Mouse (Mus musculus): Measurements from ENCODE around the gene Jagn1.

Gene Jagn1

GRCm38 (mm10) chr6:113434691-113435090, 7.7 kb upstream of the Jagn1 start:
- no peak for DNase-seq (ENCODE audit: low spot score)

DNA sequence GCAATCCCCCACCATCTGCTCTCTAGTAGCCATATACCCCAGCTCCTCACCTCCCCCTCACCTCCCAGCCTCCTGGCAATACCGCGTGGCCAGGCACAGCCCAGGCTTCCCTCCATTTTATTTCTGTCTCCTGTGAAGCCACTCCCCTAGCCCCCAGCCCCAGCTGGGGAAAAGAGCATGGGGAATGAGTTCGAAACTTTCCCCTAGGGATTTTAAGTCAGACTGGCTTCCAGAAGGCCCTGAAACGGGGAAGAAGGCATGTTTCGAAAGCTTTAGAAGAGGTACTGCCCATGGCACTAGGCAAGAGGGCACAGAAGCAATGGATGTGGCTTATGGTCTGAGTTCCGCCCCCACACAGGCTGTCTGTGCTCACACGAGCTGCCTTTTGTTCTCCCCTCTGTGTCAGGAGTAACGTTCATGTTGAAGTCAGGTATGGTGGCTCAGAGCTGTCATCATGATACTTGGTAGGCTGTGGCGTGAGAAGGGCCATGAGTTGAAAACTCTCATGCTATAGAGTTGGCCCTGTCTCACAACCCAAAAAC, 6.6 kb upstream of the Jagn1 start, which contains the start of gene Cidec:
Cidec (minus strand) TSS at position 97 of the 542 bp plus-strand sequence.
- DNase-seq (ENCODE audit: low spot score): no peak

DNA sequence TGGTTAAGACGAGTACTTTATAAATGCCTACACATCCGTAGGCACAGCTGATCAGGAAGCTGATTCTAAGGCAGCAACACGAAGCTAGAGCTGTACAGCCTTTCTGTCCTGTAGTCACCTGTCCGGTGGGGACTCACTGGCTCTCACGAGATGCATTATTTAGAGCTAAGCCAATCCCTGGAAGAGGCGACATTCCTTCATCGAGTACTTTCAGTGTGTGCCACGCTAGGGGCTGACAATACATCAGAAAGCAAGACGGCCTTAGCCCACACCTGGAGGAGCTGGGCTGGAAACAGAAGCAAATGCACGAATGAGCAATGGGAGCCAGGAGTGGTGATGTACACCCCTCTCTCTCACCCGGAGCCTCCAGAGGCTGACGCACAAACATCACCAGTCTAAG, 5.2 kb upstream of the Jagn1 start:
- DNase-seq (ENCODE audit: low spot score): no peak

DNA sequence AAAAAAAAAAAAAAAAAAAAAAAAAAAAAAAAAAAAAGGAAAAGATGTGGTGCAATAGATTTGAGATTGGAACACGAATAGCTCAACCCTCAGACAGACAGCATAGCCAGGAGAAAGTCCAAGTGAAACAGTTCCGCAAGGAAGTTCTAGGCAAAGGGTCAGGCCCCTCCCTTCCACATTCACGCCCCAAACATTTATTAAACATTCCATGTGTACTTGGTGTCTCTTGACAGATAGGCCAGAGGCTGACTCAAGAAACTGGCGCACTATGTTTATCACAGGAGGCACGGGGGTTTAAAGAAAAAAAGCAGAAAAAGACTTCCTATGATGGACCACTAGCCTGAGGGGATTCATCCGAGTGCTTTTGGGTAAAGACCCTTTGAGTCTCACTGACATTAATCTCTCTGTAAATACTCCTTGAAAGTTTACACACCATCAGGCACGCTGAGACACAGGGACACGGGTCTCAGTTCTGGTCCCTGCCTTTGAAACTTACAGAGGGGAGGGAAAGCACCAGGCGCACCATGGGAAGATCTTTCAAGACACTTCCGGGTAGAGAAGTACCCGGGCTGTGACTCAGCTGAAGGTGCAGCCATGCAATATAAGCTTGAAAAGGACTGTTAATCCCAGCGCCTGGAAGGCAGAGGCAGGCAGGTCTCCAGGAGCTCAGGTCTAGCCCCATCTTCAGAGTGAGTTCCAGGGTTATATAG, 3.5 kb upstream of the Jagn1 start:
- DNase-seq (ENCODE audit: low spot score): no peak

DNA sequence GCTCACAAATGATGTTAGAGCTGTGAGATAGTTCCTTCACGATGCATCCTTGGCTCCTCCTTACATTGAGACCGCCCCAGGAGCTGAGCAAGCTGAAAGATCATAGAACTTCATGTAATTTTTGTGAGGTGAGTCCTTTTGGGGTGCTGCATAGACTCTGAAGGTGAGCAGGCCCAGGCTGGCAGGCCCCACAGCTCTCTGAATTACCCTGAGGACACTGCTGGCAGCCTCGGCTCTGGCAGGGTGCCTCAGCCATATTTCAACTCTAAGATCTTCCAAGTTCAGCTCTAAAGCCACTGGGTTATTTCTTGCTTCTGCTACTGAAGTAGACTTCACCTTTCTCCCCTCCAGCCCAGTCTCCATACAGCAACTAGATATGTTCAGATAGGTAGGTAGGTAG, 1.7 kb upstream of the Jagn1 start:
- DNase-seq (ENCODE audit: low spot score): no peak

DNA sequence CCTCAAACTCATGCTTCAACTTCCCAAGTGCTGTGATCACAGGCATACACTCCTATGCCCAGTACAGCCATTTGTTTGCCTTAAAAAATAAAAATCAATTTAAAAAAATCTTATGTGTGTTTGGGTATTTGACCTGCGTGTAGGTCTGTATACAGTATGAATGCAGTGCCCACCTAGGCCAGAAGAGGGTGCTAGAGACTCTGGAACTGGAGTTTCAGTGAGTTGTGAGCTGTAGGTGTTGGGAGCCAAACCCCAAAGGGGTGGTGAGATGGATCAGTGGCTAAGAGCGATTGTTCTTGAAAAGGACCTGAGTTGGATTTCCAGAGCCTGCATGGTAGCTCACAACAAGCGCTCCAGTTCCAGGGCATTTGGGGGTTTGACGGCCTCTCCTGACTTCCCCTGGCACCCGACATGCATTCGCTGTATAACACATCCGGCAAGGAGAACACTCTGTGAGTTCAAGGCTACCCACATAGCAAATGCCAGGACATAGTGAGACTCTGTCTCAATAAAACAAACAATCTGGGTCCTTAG, 1.2 kb upstream of the Jagn1 start:
- peak; percentile 71 for DNase-seq (ENCODE audit: low spot score)

DNA sequence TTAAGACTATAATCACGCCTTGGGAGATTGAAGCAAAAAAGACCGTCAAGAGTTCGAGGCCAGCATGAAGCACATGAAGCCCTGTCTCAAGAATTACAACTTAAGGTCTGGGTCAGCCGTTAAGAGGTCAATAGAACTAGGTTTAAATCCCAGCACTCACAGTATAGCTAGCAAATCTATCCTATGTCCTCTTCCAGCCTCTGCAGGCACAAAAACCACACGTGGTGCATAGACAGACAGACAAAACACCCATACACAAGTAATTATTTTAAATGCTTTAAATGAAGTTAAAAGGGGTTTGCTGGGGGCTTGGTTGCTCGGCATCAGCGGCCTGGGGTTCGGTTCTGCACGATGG, 305 bp upstream of the Jagn1 start:
- DNase-seq (ENCODE audit: low spot score): no peak

- no peak for DNase-seq (ENCODE audit: low spot score)
Measured at GRCm38 (mm10) chr6:113443091-113443490, 722 bp downstream of the Jagn1 start.

- DNase-seq (ENCODE audit: low spot score): no peak
Measured at GRCm38 (mm10) chr6:113444207-113444965, 2.0 kb downstream of the Jagn1 start.

GRCm38 (mm10) chr6:113447639-113448038, 5.3 kb downstream of the Jagn1 start:
- DNase-seq (ENCODE audit: low spot score): no peak

GRCm38 (mm10) chr6:113451839-113452238, 9.5 kb downstream of the Jagn1 start:
- DNase-seq (ENCODE audit: low spot score): no peak

- no peak for DNase-seq (ENCODE audit: low spot score)
Measured at GRCm38 (mm10) chr6:113455007-113455406, 12.6 kb downstream of the Jagn1 start.

DNA sequence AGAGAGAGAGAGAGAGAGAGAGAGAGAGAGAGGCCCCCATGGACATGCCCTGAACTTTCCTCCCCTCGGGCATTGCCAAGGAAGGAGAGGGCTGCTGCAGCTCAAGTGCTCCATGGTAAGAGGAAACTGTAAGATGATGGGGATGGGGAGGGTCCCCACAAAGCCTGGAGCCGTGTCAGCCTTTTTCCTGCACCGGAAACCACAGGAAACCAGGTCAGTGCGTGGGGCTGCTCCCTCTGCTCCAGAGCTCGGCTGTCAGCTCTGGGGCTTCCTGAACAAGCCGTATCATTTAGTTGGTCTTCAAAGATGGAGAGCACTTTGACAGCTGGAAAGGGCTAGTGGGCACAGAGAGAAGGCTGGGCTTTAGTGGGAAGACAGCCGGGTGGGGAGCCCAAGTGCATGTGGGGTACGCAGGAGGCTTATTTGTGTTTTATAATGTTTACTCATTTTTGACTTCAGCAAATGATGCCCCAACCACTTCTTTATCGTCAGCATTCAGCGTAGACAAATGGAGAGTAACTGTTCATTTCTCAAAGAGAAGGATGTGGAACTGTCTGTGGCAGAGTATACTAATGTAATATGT, 15.7 kb downstream of the Jagn1 start, which contains the start of gene Il17re:
Il17re (plus strand) TSS at position 533 of the 583 bp plus-strand sequence.
- no peak for DNase-seq (ENCODE audit: low spot score)

DNA sequence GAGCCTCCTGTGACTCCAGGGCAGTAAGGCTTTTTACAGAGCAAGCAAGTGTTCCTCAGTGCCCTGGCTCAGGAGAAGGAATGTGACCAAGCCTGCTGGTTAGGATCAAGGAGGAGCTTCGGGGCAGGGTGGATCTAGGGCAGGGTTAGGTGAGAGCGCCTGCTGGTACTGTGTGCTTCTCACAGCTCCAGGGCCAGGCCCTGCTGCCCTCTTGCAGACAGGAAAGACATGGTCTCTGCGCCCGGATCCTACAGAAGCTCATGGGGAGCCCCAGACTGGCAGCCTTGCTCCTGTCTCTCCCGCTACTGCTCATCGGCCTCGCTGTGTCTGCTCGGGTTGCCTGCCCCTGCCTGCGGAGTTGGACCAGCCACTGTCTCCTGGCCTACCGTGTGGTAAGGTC, 16.3 kb downstream of the Jagn1 start:
- DNase-seq (ENCODE audit: low spot score): no peak

GRCm38 (mm10) chr6:113464040-113464439, 21.7 kb downstream of the Jagn1 start:
- DNase-seq (ENCODE audit: low spot score): no peak

DNA sequence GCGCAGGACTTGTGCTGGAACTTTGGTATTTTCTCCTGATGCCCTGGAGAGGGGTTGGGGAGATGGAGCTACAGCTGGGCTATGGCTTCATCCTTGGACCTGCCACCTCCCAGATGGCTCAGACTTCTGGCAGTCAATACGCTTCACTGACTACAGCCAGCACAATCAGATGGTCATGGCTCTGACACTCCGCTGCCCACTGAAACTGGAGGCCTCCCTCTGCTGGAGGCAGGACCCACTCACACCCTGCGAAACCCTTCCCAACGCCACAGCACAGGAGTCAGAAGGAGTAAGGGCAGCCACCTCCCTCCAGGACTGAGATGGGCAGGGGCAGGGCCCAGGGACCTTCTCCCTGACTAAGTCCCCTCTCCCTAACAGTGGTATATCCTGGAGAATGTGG, 23.2 kb downstream of the Jagn1 start:
- DNase-seq (ENCODE audit: low spot score): no peak

- no peak for DNase-seq (ENCODE audit: low spot score)
Measured at GRCm38 (mm10) chr6:113468512-113468911, 26.1 kb downstream of the Jagn1 start.

- peak; percentile 70 for DNase-seq (ENCODE audit: low spot score)
Measured at GRCm38 (mm10) chr6:113469021-113469420, 26.7 kb downstream of the Jagn1 start.

DNA sequence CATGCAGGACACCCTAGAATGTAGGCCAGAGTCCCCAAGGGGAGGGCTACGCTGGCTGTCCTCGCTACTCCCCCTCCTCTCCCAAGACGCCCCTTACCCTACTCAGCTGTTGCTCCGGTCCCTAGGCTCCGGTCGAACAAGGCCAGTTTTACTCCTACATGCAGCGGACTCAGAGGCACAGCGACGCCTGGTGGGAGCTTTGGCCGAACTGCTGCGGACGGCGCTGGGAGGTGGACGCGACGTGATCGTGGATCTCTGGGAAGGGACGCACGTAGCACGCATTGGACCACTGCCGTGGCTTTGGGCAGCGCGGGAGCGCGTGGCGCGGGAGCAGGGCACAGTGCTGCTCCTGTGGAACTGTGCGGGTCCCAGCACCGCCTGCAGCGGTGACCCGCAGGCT, 27.1 kb downstream of the Jagn1 start:
- peak; percentile 72 for DNase-seq (ENCODE audit: low spot score)

DNA sequence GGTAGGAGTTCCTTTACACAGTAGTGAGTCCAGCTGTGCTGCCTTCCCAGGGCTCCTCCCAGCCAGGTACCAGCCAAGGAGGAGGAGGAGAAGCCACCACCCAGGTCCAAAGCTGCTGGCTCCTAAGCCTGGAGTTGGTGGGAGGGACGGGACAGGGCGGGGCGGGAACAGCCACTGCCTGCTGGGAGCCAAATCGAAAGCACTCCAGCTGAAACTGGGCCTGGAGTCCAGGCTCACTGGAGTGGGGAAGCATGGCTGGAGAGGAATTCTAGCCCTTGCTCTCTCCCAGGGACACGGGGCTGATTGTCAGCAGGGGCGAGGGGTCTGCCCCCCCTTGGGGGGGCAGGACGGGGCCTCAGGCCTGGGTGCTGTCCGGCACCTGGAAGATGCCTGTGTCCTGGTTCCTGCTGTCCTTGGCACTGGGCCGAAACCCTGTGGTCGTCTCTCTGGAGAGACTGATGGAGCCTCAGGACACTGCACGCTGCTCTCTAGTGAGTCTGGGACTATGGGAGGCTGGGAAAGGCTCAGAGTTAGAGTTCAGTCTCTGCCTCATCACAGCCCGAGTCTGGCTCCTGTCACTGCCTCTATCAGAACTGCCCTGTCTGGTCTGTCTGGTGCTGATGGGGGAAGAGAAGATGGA, 29.0 kb downstream of the Jagn1 start, which contains the start of gene Il17rc:
Il17rc (plus strand) TSS at position 131 of the 640 bp plus-strand sequence.
- peak; percentile 58 for DNase-seq (ENCODE audit: low spot score)

GRCm38 (mm10) chr6:113472061-113472460, 29.7 kb downstream of the Jagn1 start:
- DNase-seq (ENCODE audit: low spot score): no peak

GRCm38 (mm10) chr6:113473246-113473645, 30.9 kb downstream of the Jagn1 start:
- DNase-seq (ENCODE audit: low spot score): no peak

Measured in ovary, postnatal 14 days (tissue).